Mouse (Mus musculus) testis, adult 2 months (tissue): ENCODE measurements around the gene Stag1.

Experiments
- CTCF ChIP-seq: fragments of 200-500 bp; IDR thresholded peaks from 2 replicates; pipeline ENCODE4 v1.5.1; 2012; ENCODE audit warnings: low read depth, mild to moderate bottlenecking, inconsistent platforms, low read length, moderate library complexity; ENCODE audit not compliant: control insufficient read depth, insufficient read depth, insufficient replicate concordance
- POLR2A ChIP-seq: fragments of 200-500 bp; IDR thresholded peaks from 2 replicates; pipeline ENCODE4 v1.6.1; 2012; ENCODE audit warnings: low read depth, mild to moderate bottlenecking, inconsistent platforms, low read length, moderate library complexity; ENCODE audit not compliant: control insufficient read depth

- no peak for TF ChIP-seq CTCF
- TF ChIP-seq POLR2A = no peak
Measured at GRCm38 (mm10) chr9:100613501-100614071, 16.0 kb downstream of the Stag1 start.
